Mouse (Mus musculus) CH12.LX (cell line): ENCODE measurements around the gene Dclk1. TPM values are rescaled to one million over a fixed set of nuclear protein-coding genes. Genes with fewer than 3 reads are reported as not detected.

Experiments
- DNase-seq: peaks from one replicate; pipeline ENCODE4 v3.0.0-alpha.2; 2013; ENCODE audit errors: extremely low read depth
- H3K27ac ChIP-seq: 2 replicates; pipeline ENCODE4 v1.5.1; 2012; ENCODE audit warnings: low read depth, mild to moderate bottlenecking, control low read depth, moderate library complexity; ENCODE audit not compliant: insufficient read depth
- H3K27me3 ChIP-seq: replicated peaks from 2 replicates; pipeline ENCODE3; 2012; ENCODE audit warnings: inconsistent platforms
- H3K36me3 ChIP-seq, 2 experiments: replicated peaks in 1 of 2; 2 replicates each; pipeline versions ENCODE3 to v1.6.1; 2012; ENCODE audit warnings: inconsistent platforms in 1 of 2, low read length in 1 of 2, mild to moderate bottlenecking in 1 of 2, mixed read lengths in 1 of 2, moderate library complexity in 1 of 2; ENCODE audit not compliant: control insufficient read depth in 1 of 2, insufficient read depth in 1 of 2
- H3K4me1 ChIP-seq, 2 experiments: 2 replicates each; pipeline ENCODE4 v1.6.1; 2012; ENCODE audit warnings: inconsistent platforms in 1 of 2, moderate library complexity in 1 of 2; ENCODE audit not compliant: insufficient read depth in 2 of 2, control insufficient read depth in 1 of 2
- H3K4me2 ChIP-seq: 2 replicates; pipeline ENCODE4 v1.6.1; 2012; ENCODE audit warnings: low read depth, mild to moderate bottlenecking, control low read depth; ENCODE audit not compliant: poor library complexity, insufficient read depth, severe bottlenecking
- H3K4me3 ChIP-seq, 3 experiments: fragments of 150-350 bp in 1 of 3; sonication (generic) in 1 of 3; replicated peaks in 1 of 3; 2 replicates each; pipeline versions ENCODE3 to v1.5.1; 2011 to 2012; ENCODE audit warnings: low read depth in 2 of 3, low read length in 2 of 3, mild to moderate bottlenecking in 2 of 3, moderate library complexity in 2 of 3, control low read depth in 1 of 3, improper control_type of control experiment in 1 of 3, inconsistent platforms in 1 of 3, mixed read lengths in 1 of 3; ENCODE audit not compliant: poor library complexity in 1 of 3
- H3K79me2 ChIP-seq: replicated peaks from 2 replicates; pipeline ENCODE4 v1.6.1; 2012; ENCODE audit warnings: mild to moderate bottlenecking, moderate library complexity; ENCODE audit not compliant: control insufficient read depth, poor library complexity, insufficient read depth, severe bottlenecking; ENCODE audit errors: extremely low read depth
- H3K9ac ChIP-seq: 2 replicates; pipeline ENCODE4 v1.6.1; 2012; ENCODE audit warnings: low read depth, mild to moderate bottlenecking, control low read depth, moderate library complexity; ENCODE audit not compliant: insufficient read depth
- H3K9me3 ChIP-seq: replicated peaks from 2 replicates; pipeline ENCODE3; 2012; ENCODE audit warnings: low read length, inconsistent platforms, mixed read lengths
- BHLHE40 ChIP-seq: IDR thresholded peaks from 2 replicates; pipeline ENCODE4 v1.6.1; 2011; ENCODE audit warnings: mild to moderate bottlenecking, low read depth, low read length, improper control_type of control experiment
- E2F4 ChIP-seq: IDR thresholded peaks from 2 replicates; pipeline ENCODE4 v1.6.1; 2011; ENCODE audit warnings: low read depth, low read length, improper control_type of control experiment; ENCODE audit not compliant: insufficient replicate concordance
- JUN ChIP-seq: IDR thresholded peaks from 2 replicates; pipeline ENCODE4 v1.6.1; 2011; ENCODE audit warnings: low read depth, mild to moderate bottlenecking, low read length, improper control_type of control experiment, moderate library complexity; ENCODE audit not compliant: insufficient read depth
- MAZ ChIP-seq: IDR thresholded peaks from 2 replicates; pipeline ENCODE4 v1.6.1; 2012; ENCODE audit warnings: low read depth, mild to moderate bottlenecking, inconsistent platforms, low read length, improper control_type of control experiment, moderate library complexity
- NELFE ChIP-seq: IDR thresholded peaks from 2 replicates; pipeline ENCODE4 v1.6.1; 2011; ENCODE audit warnings: low read depth, low read length, improper control_type of control experiment
- POLR2AphosphoS2 ChIP-seq: IDR thresholded peaks from 2 replicates; pipeline ENCODE4 v1.6.1; 2011; ENCODE audit warnings: low read depth, low read length, improper control_type of control experiment
- RCOR1 ChIP-seq: conservative IDR thresholded peaks from 2 replicates; pipeline ENCODE4 v1.6.1; 2012; ENCODE audit warnings: low read depth, mild to moderate bottlenecking, inconsistent platforms, low read length, improper control_type of control experiment
- SIN3A ChIP-seq: IDR thresholded peaks from 2 replicates; pipeline ENCODE4 v1.6.1; 2012; ENCODE audit warnings: low read length, improper control_type of control experiment, inconsistent platforms
- UBTF ChIP-seq: IDR thresholded peaks from 2 replicates; pipeline ENCODE4 v1.6.1; 2012; ENCODE audit warnings: low read depth, mild to moderate bottlenecking, inconsistent platforms, low read length, improper control_type of control experiment, moderate library complexity
- USF1 ChIP-seq: IDR thresholded peaks from 2 replicates; pipeline ENCODE4 v1.6.1; 2014; ENCODE audit warnings: low read depth, mild to moderate bottlenecking, inconsistent platforms, low read length, improper control_type of control experiment
- ZNF384 ChIP-seq: IDR thresholded peaks from 2 replicates; pipeline ENCODE4 v1.6.1; 2012; ENCODE audit warnings: low read depth, low read length, improper control_type of control experiment, inconsistent platforms
- dilution Hi-C: fragments of 300-500 bp; cut with MboI; formaldehyde crosslinking; loops from 2 replicates; pipeline ENCODE4 v1.14.3; 2020; ENCODE audit warnings: low sequenced_read_pairs; ENCODE audit not compliant: extremely low pct_unique_long_range_greater_than_20kb, extremely low pct_ligation_motif_present
- in situ Hi-C: fragments of 300-500 bp; cut with MboI; formaldehyde crosslinking; loops from 3 replicates; pipeline ENCODE4 v1.14.3; 2019; ENCODE audit warnings: low sequenced_read_pairs, low pct_ligation_motif_present, low pct_unique_long_range_greater_than_20kb, mixed read lengths
- polyA plus RNA-seq: library from polyadenylated mRNA; unstranded; fragments of >175 nt; gene quantifications from 2 replicates; pipeline ENCODE4 v1.2.1, GENCODE M21; 2012; ENCODE audit warnings: low read depth; ENCODE audit not compliant: insufficient read length
- total RNA-seq, 2 experiments: library from RNA; depleted of rRNA; stranded (reverse); fragments of 300-350 nt in 1 of 2; fragments of >200 nt in 1 of 2; gene quantifications; 2 replicates each; pipeline ENCODE4 v1.2.3; 2012 to 2014

The Dclk1 gene
- total and polyA plus RNA-seq, 3 experiments: not detected

- DNase-seq: no peak
- Histone ChIP-seq H3K4me2 (no peak overlapping the region), H3K36me3 (no peaks in the 10 kb centered on the region), H3K9ac (no peak overlapping the region), H3K4me1 (no peaks in the 10 kb centered on the region), H3K27me3 (no peaks in the 10 kb centered on the region), H3K4me3 (no peak overlapping the region), H3K9me3 (peaks cover 74% of the 10 kb centered on the region), H3K79me2 (no peaks in the 10 kb centered on the region), H3K27ac (no peak overlapping the region)
- dilution Hi-C loops: no loop called here
- in situ Hi-C loops: no loop called here
- TF ChIP-seq POLR2AphosphoS2: no peak
- TF ChIP-seq NELFE: no peak
- no peak for TF ChIP-seq ZNF384
- no peak for TF ChIP-seq USF1
- TF ChIP-seq BHLHE40: no peak
- no peak for TF ChIP-seq RCOR1
- no peak for TF ChIP-seq E2F4
- TF ChIP-seq JUN: no peak
- TF ChIP-seq, all 38 proteins: peak for 0
Observed at GRCm38 (mm10) chr3:55244087-55244486, 1.9 kb downstream of the Dclk1 start.

GRCm38 (mm10) chr3:55246618-55247272 lies 4.6 kb downstream of the Dclk1 start:
- TF ChIP-seq SIN3A (no peak), UBTF (no peak), E2F4 (no peak), NELFE (no peak)
- in situ Hi-C loops: no loop called here
- H3K4me1 ChIP-seq: no peaks in the 10 kb centered on the region
- H3K9ac ChIP-seq: no peak overlapping the region
- dilution Hi-C loops: no loop called here
- DNase-seq: no peak
- no peaks in the 10 kb centered on the region for H3K79me2 ChIP-seq
- H3K36me3 ChIP-seq: no peaks in the 10 kb centered on the region
- H3K9me3 ChIP-seq: peaks cover 74% of the 10 kb centered on the region
- H3K4me2 ChIP-seq: no peak overlapping the region
- no peaks in the 10 kb centered on the region for H3K27me3 ChIP-seq
- H3K4me3 ChIP-seq: no peak overlapping the region
- no peak overlapping the region for H3K27ac ChIP-seq

- H3K9me3 ChIP-seq: peaks cover 71% of the 10 kb centered on the region
- H3K36me3 ChIP-seq: no peaks in the 10 kb centered on the region
- H3K27ac ChIP-seq: no peak overlapping the region
- H3K4me2 ChIP-seq: no peak overlapping the region
- no peaks in the 10 kb centered on the region for H3K27me3 ChIP-seq
- H3K4me3 ChIP-seq: no peak overlapping the region
- H3K4me1 ChIP-seq: no peaks in the 10 kb centered on the region
- dilution Hi-C loops: no loop called here
- TF ChIP-seq MAZ: no peak
- no peak for DNase-seq
- in situ Hi-C loops: no loop called here
- H3K79me2 ChIP-seq: no peaks in the 10 kb centered on the region
- no peak overlapping the region for H3K9ac ChIP-seq
Observed at GRCm38 (mm10) chr3:55248048-55248447, 5.9 kb downstream of the Dclk1 start.
